Mouse (Mus musculus) hindbrain, embryonic 10.5 days (tissue): Measurements from ENCODE around the gene Lmntd1. TPM values are rescaled to one million over a fixed set of nuclear protein-coding genes. Genes with fewer than 3 reads are reported as not detected.

ENCODE experiments used
- DNase-seq: peaks from one replicate; pipeline ENCODE4 v3.0.0-alpha.2; 2017; ENCODE audit warnings: low spot score
- H3K27ac ChIP-seq: fragments of 300-500 bp; sonication (generic); 2 replicates; pipeline ENCODE4 v1.5.1; 2016; ENCODE audit warnings: mild to moderate bottlenecking, moderate library complexity
- H3K27me3 ChIP-seq: fragments of 300-500 bp; sonication (generic); 2 replicates; pipeline ENCODE4 v1.6.1; 2016; ENCODE audit warnings: mild to moderate bottlenecking; ENCODE audit not compliant: poor library complexity, insufficient read depth, severe bottlenecking
- H3K36me3 ChIP-seq: fragments of 300-500 bp; sonication (generic); 2 replicates; pipeline ENCODE4 v1.6.1; 2016; ENCODE audit warnings: mild to moderate bottlenecking, moderate library complexity
- H3K4me1 ChIP-seq: fragments of 300-500 bp; sonication (generic); replicated peaks from 2 replicates; pipeline ENCODE4 v1.6.1; 2016; ENCODE audit warnings: mild to moderate bottlenecking
- H3K4me3 ChIP-seq: fragments of 300-500 bp; sonication (generic); 2 replicates; pipeline ENCODE4 v1.5.1; 2016; ENCODE audit warnings: mild to moderate bottlenecking, moderate library complexity
- H3K9me3 ChIP-seq: fragments of 300-500 bp; sonication (generic); 2 replicates; pipeline ENCODE4 v1.6.1; 2016; ENCODE audit warnings: mild to moderate bottlenecking, moderate library complexity
- WGBS: fragments of 180-500 bp; shearing (Covaris S2); methylation state at CpG from one replicate; pipeline ENCODE4 v1.1.7; 2016; 5-methylcytosine and 5-hydroxymethylcytosine counted together
- polyA plus RNA-seq: library from polyadenylated mRNA; unstranded; fragments of >200 nt; fragmentation: Nextera tagmentation; extraction: Ambion mirVana; gene quantifications from 2 replicates; pipeline ENCODE4 v1.2.1, GENCODE M21; 2016

Gene Lmntd1
- polyA plus RNA-seq, 1 experiment from 2014 or later, result 0.31 TPM

- H3K4me1 ChIP-seq, result peaks cover 11% of the 10 kb centered on the region
- no peak for DNase-seq
- no peaks in the 10 kb centered on the region for H3K36me3 ChIP-seq
- H3K9me3 ChIP-seq, result no peaks in the 10 kb centered on the region
- H3K27me3 ChIP-seq, result no peaks in the 10 kb centered on the region
- WGBS, result 84% methylated on average over 4 of the region's 4 CpGs
- H3K27ac ChIP-seq, result no peak overlapping the region
- H3K4me3 ChIP-seq, result no peak overlapping the region
Measured at GRCm38 (mm10) chr6:145464027-145464426, 150.1 kb downstream of the Lmntd1 start.

- H3K4me3 ChIP-seq, result no peak overlapping the region
- H3K36me3 ChIP-seq, result no peaks in the 10 kb centered on the region
- no peak for DNase-seq
- H3K4me1 ChIP-seq, result peaks cover 11% of the 10 kb centered on the region
- WGBS, result 86% methylated on average over 12 of the region's 12 CpGs
- no peaks in the 10 kb centered on the region for H3K27me3 ChIP-seq
- peak overlapping the region; percentile 35; the same call in 1 of the 2 replicates for H3K27ac ChIP-seq
- H3K9me3 ChIP-seq, result no peaks in the 10 kb centered on the region
Measured at GRCm38 (mm10) chr6:145462677-145463245, 151.4 kb downstream of the Lmntd1 start.

- DNase-seq, result no peak
- 87% methylated on average over 15 of the region's 15 CpGs for WGBS
- H3K9me3 ChIP-seq, result no peaks in the 10 kb centered on the region
- no peaks in the 10 kb centered on the region for H3K27me3 ChIP-seq
- H3K27ac ChIP-seq, result no peak overlapping the region
- no peaks in the 10 kb centered on the region for H3K36me3 ChIP-seq
- H3K4me1 ChIP-seq, result no peaks in the 10 kb centered on the region
- H3K4me3 ChIP-seq, result no peak overlapping the region
Measured at GRCm38 (mm10) chr6:145457066-145457465, 157.1 kb downstream of the Lmntd1 start.

GRCm38 (mm10) chr6:145450628-145451403 is 163.3 kb downstream of the Lmntd1 start:
- Histone ChIP-seq H3K36me3 (no peaks in the 10 kb centered on the region), H3K4me3 (no peak overlapping the region), H3K27me3 (no peaks in the 10 kb centered on the region), H3K27ac (no peak overlapping the region), H3K9me3 (no peaks in the 10 kb centered on the region), H3K4me1 (no peaks in the 10 kb centered on the region)
- WGBS, result 73% methylated on average over 15 of the region's 15 CpGs
- DNase-seq, result no peak

- WGBS, result 64% methylated on average over 2 of the region's 2 CpGs
- Histone ChIP-seq H3K27ac (no peak overlapping the region), H3K4me3 (no peak overlapping the region), H3K9me3 (no peaks in the 10 kb centered on the region), H3K4me1 (no peaks in the 10 kb centered on the region), H3K27me3 (no peaks in the 10 kb centered on the region), H3K36me3 (no peaks in the 10 kb centered on the region)
- no peak for DNase-seq
Measured at GRCm38 (mm10) chr6:145448361-145448760, 165.8 kb downstream of the Lmntd1 start.

GRCm38 (mm10) chr6:145445811-145446500 is 168.2 kb downstream of the Lmntd1 start:
- Histone ChIP-seq H3K9me3 (no peaks in the 10 kb centered on the region), H3K4me3 (no peak overlapping the region), H3K27me3 (no peaks in the 10 kb centered on the region), H3K27ac (no peak overlapping the region), H3K36me3 (no peaks in the 10 kb centered on the region), H3K4me1 (0 out of 2 replicates have a peak, but pooled peaks cover 6% of the 10 kb centered on the region)
- DNase-seq, result no peak
- 87% methylated on average over 8 of the region's 8 CpGs for WGBS

GRCm38 (mm10) chr6:145445380-145445779 is 168.7 kb downstream of the Lmntd1 start:
- H3K9me3 ChIP-seq, result no peaks in the 10 kb centered on the region
- H3K27me3 ChIP-seq, result no peaks in the 10 kb centered on the region
- no peak overlapping the region for H3K27ac ChIP-seq
- WGBS, result 83% methylated on average over 4 of the region's 4 CpGs
- H3K4me3 ChIP-seq, result no peak overlapping the region
- no peak for DNase-seq
- 0 out of 2 replicates have a peak, but pooled peaks cover 6% of the 10 kb centered on the region for H3K4me1 ChIP-seq
- no peaks in the 10 kb centered on the region for H3K36me3 ChIP-seq

GRCm38 (mm10) chr6:145442786-145443185 is 171.3 kb downstream of the Lmntd1 start:
- DNase-seq, result peak; percentile 36
- WGBS, result 50% methylated on average over 13 of the region's 13 CpGs
- H3K9me3 ChIP-seq, result no peaks in the 10 kb centered on the region

GRCm38 (mm10) chr6:145441416-145442110 is 172.6 kb downstream of the Lmntd1 start:
- Histone ChIP-seq H3K36me3 (no peaks in the 10 kb centered on the region), H3K4me1 (0 out of 2 replicates have a peak, but pooled peaks cover 6% of the 10 kb centered on the region), H3K9me3 (no peaks in the 10 kb centered on the region), H3K4me3 (no peak overlapping the region), H3K27me3 (no peaks in the 10 kb centered on the region), H3K27ac (no peak overlapping the region)
- 70% methylated on average over 18 of the region's 18 CpGs for WGBS
- peak; percentile 75 for DNase-seq

More at GRCm38 (mm10) chr6:145442786-145443185, 171.3 kb downstream of the Lmntd1 start:
- H3K4me3 ChIP-seq, result no peak overlapping the region
- no peaks in the 10 kb centered on the region for H3K36me3 ChIP-seq
- 0 out of 2 replicates have a peak, but pooled peaks cover 6% of the 10 kb centered on the region for H3K4me1 ChIP-seq
- no peak overlapping the region for H3K27ac ChIP-seq
- H3K27me3 ChIP-seq, result no peaks in the 10 kb centered on the region

GRCm38 (mm10) chr6:145438851-145439250 is 175.3 kb downstream of the Lmntd1 start:
- no peak for DNase-seq
- Histone ChIP-seq H3K4me3 (no peak overlapping the region), H3K27me3 (no peaks in the 10 kb centered on the region), H3K4me1 (0 out of 2 replicates have a peak, but pooled peaks cover 8% of the 10 kb centered on the region), H3K9me3 (no peaks in the 10 kb centered on the region), H3K27ac (no peak overlapping the region), H3K36me3 (no peaks in the 10 kb centered on the region)
- 92% methylated on average over 5 of the region's 5 CpGs for WGBS

- H3K4me3 ChIP-seq, result no peak overlapping the region
- no peaks in the 10 kb centered on the region for H3K27me3 ChIP-seq
- 78% methylated on average over 10 of the region's 10 CpGs for WGBS
- no peaks in the 10 kb centered on the region for H3K36me3 ChIP-seq
- no peak overlapping the region for H3K27ac ChIP-seq
- DNase-seq, result no peak
- no peaks in the 10 kb centered on the region for H3K9me3 ChIP-seq
- H3K4me1 ChIP-seq, result peaks cover 19% of the 10 kb centered on the region
Measured at GRCm38 (mm10) chr6:145435764-145436163, 178.4 kb downstream of the Lmntd1 start.

- H3K4me1 ChIP-seq, result peaks cover 19% of the 10 kb centered on the region
- H3K36me3 ChIP-seq, result no peaks in the 10 kb centered on the region
- no peak for DNase-seq
- H3K9me3 ChIP-seq, result no peaks in the 10 kb centered on the region
- no peaks in the 10 kb centered on the region for H3K27me3 ChIP-seq
- no peak overlapping the region for H3K4me3 ChIP-seq
- H3K27ac ChIP-seq, result no peak overlapping the region
- 97% methylated on average over 1 of the region's 1 CpGs for WGBS
Measured at GRCm38 (mm10) chr6:145435156-145435555, 179.0 kb downstream of the Lmntd1 start.
